Mouse (Mus musculus): ENCODE data around the gene Rarres2. TPM values are rescaled to one million over a fixed set of nuclear protein-coding genes. Genes with fewer than 3 reads are reported as not detected.
A peak's percentile ranks its signal among the peaks of the same experiment; 100 is the strongest.

Gene Rarres2
- polyA plus RNA-seq, 1 experiment from 2014 or later: 13.5 TPM

- peak within 1 kb of the TSS; percentile 71 for H3K4me2 ChIP-seq (replicated peaks)
- peak; percentile 89 for ATAC-seq (ENCODE audit: insufficient number of reproducible peaks, low FRiP score, low TSS enrichment, low read depth)
- peaks cover 14% of the 10 kb centered on the region; the same call in 1 of the 2 replicates for H3K4me1 ChIP-seq
- H3K36me3 ChIP-seq: peaks cover under 1% of the 10 kb centered on the region; the same call in 1 of the 2 replicates
- peak within 1 kb of the TSS; percentile 53 for H3K4me3 ChIP-seq (replicated peaks)
- peak within 1 kb of the TSS; percentile 57 for H3K9ac ChIP-seq
- no peaks in the 10 kb centered on the region for H3K27me3 ChIP-seq
- WGBS: under 1% methylated on average over 39 of the region's 39 CpGs
- H3K9me3 ChIP-seq (replicated peaks): no peaks in the 10 kb centered on the region
- peak within 1 kb of the TSS; percentile 98 for H3K27ac ChIP-seq (replicated peaks)
Observed at GRCm38 (mm10) chr6:48554280-48555103, 18.1 kb downstream of the Rarres2 start, which contains the start of gene Lrrc61. Gene Lrrc61 (plus strand): TSS chr6:48554796.

- Histone ChIP-seq H3K9me3 (replicated peaks) (no peaks in the 10 kb centered on the region), H3K27me3 (no peaks in the 10 kb centered on the region), H3K4me3 (replicated peaks) (peak overlapping the region; percentile 53; the same call in 1 of the 2 replicates), H3K27ac (replicated peaks) (peak overlapping the region; percentile 98), H3K36me3 (no peaks in the 10 kb centered on the region; the same call in 1 of the 2 replicates), H3K4me1 (peaks cover 14% of the 10 kb centered on the region; the same call in 1 of the 2 replicates), H3K4me2 (replicated peaks) (peak overlapping the region; percentile 71), H3K9ac (no peak overlapping the region; the same call in 1 of the 2 replicates)
- no peak for ATAC-seq (ENCODE audit: insufficient number of reproducible peaks, low FRiP score, low TSS enrichment, low read depth)
- 84% methylated on average over 4 of the region's 4 CpGs for WGBS
Observed at GRCm38 (mm10) chr6:48553819-48554218, 18.8 kb downstream of the Rarres2 start.

- ATAC-seq (ENCODE audit: insufficient number of reproducible peaks, low FRiP score, low TSS enrichment, low read depth): no peak
Observed at GRCm38 (mm10) chr6:48552918-48553317, 19.7 kb downstream of the Rarres2 start.

GRCm38 (mm10) chr6:48548314-48548713 is 24.3 kb downstream of the Rarres2 start:
- Histone ChIP-seq H3K4me3 (replicated peaks) (no peak overlapping the region), H3K9me3 (replicated peaks) (no peaks in the 10 kb centered on the region), H3K9ac (no peak overlapping the region), H3K36me3 (no peaks in the 10 kb centered on the region), H3K27me3 (no peaks in the 10 kb centered on the region), H3K27ac (replicated peaks) (no peak overlapping the region), H3K4me2 (replicated peaks) (no peak overlapping the region), H3K4me1 (peaks cover 4% of the 10 kb centered on the region; the same call in 1 of the 2 replicates)
- no peak for ATAC-seq (ENCODE audit: insufficient number of reproducible peaks, low FRiP score, low TSS enrichment, low read depth)
- 93% methylated on average over 6 of the region's 6 CpGs for WGBS

More at GRCm38 (mm10) chr6:48552918-48553317, 19.7 kb downstream of the Rarres2 start:
- Histone ChIP-seq H3K27ac (replicated peaks) (no peak overlapping the region), H3K4me3 (replicated peaks) (no peak overlapping the region), H3K9ac (no peak overlapping the region), H3K9me3 (replicated peaks) (no peaks in the 10 kb centered on the region), H3K36me3 (no peaks in the 10 kb centered on the region; the same call in 1 of the 2 replicates), H3K4me1 (peaks cover 14% of the 10 kb centered on the region; the same call in 1 of the 2 replicates), H3K27me3 (no peaks in the 10 kb centered on the region), H3K4me2 (replicated peaks) (no peak overlapping the region)
- WGBS: 57% methylated on average over 4 of the region's 4 CpGs

GRCm38 (mm10) chr6:48546858-48547257 is 25.7 kb downstream of the Rarres2 start:
- ATAC-seq (ENCODE audit: insufficient number of reproducible peaks, low FRiP score, low TSS enrichment, low read depth): peak; percentile 43; the same call in 1 of the 2 replicates
- WGBS: 35% methylated on average over 4 of the region's 4 CpGs
- H3K9me3 ChIP-seq (replicated peaks): no peaks in the 10 kb centered on the region

GRCm38 (mm10) chr6:48546271-48546670 is 26.3 kb downstream of the Rarres2 start:
- no peak for ATAC-seq (ENCODE audit: insufficient number of reproducible peaks, low FRiP score, low TSS enrichment, low read depth)
- H3K27me3 ChIP-seq: no peaks in the 10 kb centered on the region
- 58% methylated on average over 1 of the region's 1 CpGs for WGBS

More at GRCm38 (mm10) chr6:48546858-48547257, 25.7 kb downstream of the Rarres2 start:
- Histone ChIP-seq H3K9ac (no peak overlapping the region), H3K27ac (replicated peaks) (no peak overlapping the region), H3K4me2 (replicated peaks) (no peak overlapping the region), H3K36me3 (no peaks in the 10 kb centered on the region), H3K4me1 (peaks cover 9% of the 10 kb centered on the region), H3K4me3 (replicated peaks) (no peak overlapping the region), H3K27me3 (no peaks in the 10 kb centered on the region)

GRCm38 (mm10) chr6:48545251-48545650 is 27.3 kb downstream of the Rarres2 start:
- Histone ChIP-seq H3K36me3 (no peaks in the 10 kb centered on the region), H3K4me2 (replicated peaks) (no peak overlapping the region), H3K27me3 (no peaks in the 10 kb centered on the region), H3K27ac (replicated peaks) (no peak overlapping the region), H3K4me3 (replicated peaks) (no peak overlapping the region), H3K9ac (no peak overlapping the region), H3K4me1 (peaks cover 18% of the 10 kb centered on the region), H3K9me3 (replicated peaks) (no peaks in the 10 kb centered on the region)
- WGBS: 73% methylated on average over 5 of the region's 5 CpGs
- no peak for ATAC-seq (ENCODE audit: insufficient number of reproducible peaks, low FRiP score, low TSS enrichment, low read depth)

More at GRCm38 (mm10) chr6:48546271-48546670, 26.3 kb downstream of the Rarres2 start:
- Histone ChIP-seq H3K4me3 (replicated peaks) (no peak overlapping the region), H3K27ac (replicated peaks) (no peak overlapping the region), H3K9ac (no peak overlapping the region), H3K36me3 (no peaks in the 10 kb centered on the region), H3K4me2 (replicated peaks) (no peak overlapping the region), H3K9me3 (replicated peaks) (no peaks in the 10 kb centered on the region), H3K4me1 (peaks cover 15% of the 10 kb centered on the region)

GRCm38 (mm10) chr6:48542631-48543030 is 30.0 kb downstream of the Rarres2 start:
- H3K27ac ChIP-seq (replicated peaks): no peak overlapping the region
- H3K4me2 ChIP-seq (replicated peaks): no peak overlapping the region
- no peak for ATAC-seq (ENCODE audit: insufficient number of reproducible peaks, low FRiP score, low TSS enrichment, low read depth)
- H3K4me1 ChIP-seq: peaks cover 24% of the 10 kb centered on the region
- H3K9ac ChIP-seq: no peak overlapping the region
- H3K36me3 ChIP-seq: no peaks in the 10 kb centered on the region
- 81% methylated on average over 3 of the region's 3 CpGs for WGBS
- H3K4me3 ChIP-seq (replicated peaks): no peak overlapping the region
- no peaks in the 10 kb centered on the region for H3K27me3 ChIP-seq
- H3K9me3 ChIP-seq (replicated peaks): no peaks in the 10 kb centered on the region

GRCm38 (mm10) chr6:48541560-48542450 is 30.8 kb downstream of the Rarres2 start:
- Histone ChIP-seq H3K9me3 (replicated peaks) (no peaks in the 10 kb centered on the region), H3K4me1 (peaks cover 32% of the 10 kb centered on the region), H3K27me3 (no peaks in the 10 kb centered on the region), H3K27ac (replicated peaks) (no peak overlapping the region), H3K9ac (no peak overlapping the region), H3K36me3 (no peaks in the 10 kb centered on the region), H3K4me2 (replicated peaks) (no peak overlapping the region), H3K4me3 (replicated peaks) (no peak overlapping the region)
- ATAC-seq (ENCODE audit: insufficient number of reproducible peaks, low FRiP score, low TSS enrichment, low read depth): no peak; the same call in 1 of the 2 replicates
- 21% methylated on average over 7 of the region's 7 CpGs for WGBS

- H3K4me2 ChIP-seq (replicated peaks): no peak overlapping the region
- no peaks in the 10 kb centered on the region for H3K9me3 ChIP-seq (replicated peaks)
- no peak overlapping the region for H3K27ac ChIP-seq (replicated peaks)
- H3K4me1 ChIP-seq: peaks cover 32% of the 10 kb centered on the region
- H3K36me3 ChIP-seq: no peaks in the 10 kb centered on the region
- H3K4me3 ChIP-seq (replicated peaks): no peak overlapping the region
- no peak overlapping the region for H3K9ac ChIP-seq
- H3K27me3 ChIP-seq: no peaks in the 10 kb centered on the region
- ATAC-seq (ENCODE audit: insufficient number of reproducible peaks, low FRiP score, low TSS enrichment, low read depth): no peak
- WGBS: 62% methylated on average over 3 of the region's 3 CpGs
Observed at GRCm38 (mm10) chr6:48540721-48541120, 31.9 kb downstream of the Rarres2 start.

GRCm38 (mm10) chr6:48539860-48540259 is 32.7 kb downstream of the Rarres2 start:
- Histone ChIP-seq H3K4me3 (replicated peaks) (no peak overlapping the region), H3K27me3 (no peaks in the 10 kb centered on the region), H3K4me1 (peaks cover 32% of the 10 kb centered on the region), H3K9me3 (replicated peaks) (no peaks in the 10 kb centered on the region), H3K27ac (replicated peaks) (no peak overlapping the region), H3K9ac (no peak overlapping the region), H3K4me2 (replicated peaks) (no peak overlapping the region), H3K36me3 (no peaks in the 10 kb centered on the region)
- WGBS: 66% methylated on average over 5 of the region's 5 CpGs
- ATAC-seq (ENCODE audit: insufficient number of reproducible peaks, low FRiP score, low TSS enrichment, low read depth): no peak
